Mouse (Mus musculus) skeletal muscle tissue, postnatal 0 days (tissue): ENCODE measurements around the gene Ms4a4d. TPM values are rescaled to one million over a fixed set of nuclear protein-coding genes. Genes with fewer than 3 reads are reported as not detected.

Source experiments
- polyA plus RNA-seq: library from polyadenylated mRNA; unstranded; fragments of >200 nt; fragmentation: Nextera tagmentation; extraction: Ambion mirVana; gene quantifications from 2 replicates; pipeline ENCODE4 v1.2.1, GENCODE M21; 2015

The Ms4a4d gene
- polyA plus RNA-seq = 3.8 and 4.0 TPM in 2 replicates

DNA sequence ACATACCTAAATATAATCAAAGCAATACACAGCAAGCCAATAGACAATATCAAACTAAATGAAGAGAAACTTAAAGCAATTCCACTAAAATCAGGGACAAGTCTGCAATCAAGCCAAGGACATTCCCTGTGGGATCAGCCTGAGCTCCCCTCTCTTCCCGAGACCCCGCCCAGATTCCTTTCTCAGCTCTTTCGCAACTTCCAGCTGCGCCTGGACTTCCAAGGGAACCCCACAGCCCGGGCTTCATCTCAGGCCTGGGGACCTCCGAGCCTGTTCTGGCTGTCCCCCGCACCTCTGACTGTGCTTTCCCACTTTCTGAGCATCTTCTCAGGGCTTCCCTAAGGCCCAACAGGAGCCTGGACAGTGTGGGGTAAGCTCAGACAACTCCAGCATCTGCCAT is at the start of gene Ms4a4d:
TSS of gene Ms4a4d (plus strand) at position 209 of the 400 bp plus-strand sequence.

DNA sequence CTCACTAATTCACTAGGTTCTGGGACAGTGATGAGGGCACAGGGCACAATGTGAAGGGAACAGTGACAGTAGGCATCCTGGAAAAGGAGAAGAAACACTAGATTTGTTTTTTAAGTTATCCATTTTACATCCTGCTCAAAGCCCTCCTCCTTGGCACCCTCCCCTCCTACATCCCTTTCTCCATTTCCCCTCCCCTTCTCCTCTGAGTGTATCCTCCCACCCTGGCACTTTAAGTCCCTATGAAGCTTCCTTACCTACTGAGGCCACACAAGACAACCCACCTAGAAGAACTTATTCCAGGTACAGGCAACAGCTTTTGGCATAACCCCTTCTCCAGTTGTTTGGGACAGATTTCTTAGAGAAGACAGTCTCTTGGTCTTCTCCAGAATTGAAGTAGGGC is 20.4 kb upstream of the Ms4a4d start, which contains the start of gene Ms4a6b:
TSS of gene Ms4a6b (plus strand) at position 267 of the 400 bp plus-strand sequence.

DNA sequence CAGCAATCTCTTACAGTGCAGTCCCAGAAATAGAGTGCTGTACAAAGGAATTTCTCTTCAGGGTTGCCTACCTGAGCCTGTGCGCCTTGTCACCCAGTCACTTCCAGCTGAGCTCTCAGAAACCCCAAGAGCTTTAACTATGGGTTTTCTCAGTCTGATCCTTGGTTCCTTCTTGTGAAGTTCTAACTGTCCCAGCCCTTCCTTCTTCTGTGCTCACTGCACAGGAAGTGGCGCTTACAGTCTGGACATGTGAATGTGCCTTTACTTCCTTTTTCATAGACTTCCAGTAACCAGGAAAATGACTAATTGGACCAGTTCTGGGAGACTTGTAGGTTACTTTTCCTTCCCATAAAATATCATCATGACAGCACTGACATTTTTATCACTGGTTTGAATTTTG is 68.0 kb downstream of the Ms4a4d start, which contains the start of gene Ms4a6d:
TSS of gene Ms4a6d (minus strand) at position 247 of the 400 bp plus-strand sequence.

Other genes with a start within 250 kb of the Ms4a4d start
- gene Ms4a14, start 222.3 kb upstream of the Ms4a4d start, polyA plus RNA-seq = 0.17 TPM in 2 replicates
- 10.7 and 15.8 TPM in 2 replicates for gene Ms4a7, start 200.7 kb upstream of the Ms4a4d start, polyA plus RNA-seq
- gene Ms4a4a, start 161.3 kb upstream of the Ms4a4d start, polyA plus RNA-seq = 11.3 and 13.8 TPM in 2 replicates
- 0.76 and 1.0 TPM in 2 replicates for gene Ms4a4c, start 132.0 kb upstream of the Ms4a4d start, polyA plus RNA-seq
- gene Ms4a4b, start 93.2 kb upstream of the Ms4a4d start, polyA plus RNA-seq = 0.52 and 0.53 TPM in 2 replicates
- gene Ms4a6c, start 67.4 kb upstream of the Ms4a4d start, polyA plus RNA-seq = 10.5 and 14.3 TPM in 2 replicates
- gene Gm8369, start 50.9 kb upstream of the Ms4a4d start, polyA plus RNA-seq = 0.04 and 0.35 TPM in 2 replicates
- 7.2 and 10.4 TPM in 2 replicates for gene Ms4a6b, start 20.3 kb upstream of the Ms4a4d start, polyA plus RNA-seq
- 10.5 and 12.0 TPM in 2 replicates for gene Ms4a6d, start 68.0 kb downstream of the Ms4a4d start, polyA plus RNA-seq
- gene Ms4a2, start 86.9 kb downstream of the Ms4a4d start, polyA plus RNA-seq = 2.4 and 4.2 TPM in 2 replicates
- 0.21 TPM in 1 of 2 replicates, not detected in the other for gene Ms4a3, start 104.0 kb downstream of the Ms4a4d start, polyA plus RNA-seq
- not detected in 2 replicates for gene Oosp2, start 123.8 kb downstream of the Ms4a4d start, polyA plus RNA-seq
- gene Oosp1, start 154.3 kb downstream of the Ms4a4d start, polyA plus RNA-seq = not detected in 2 replicates
- not detected in 2 replicates for gene Oosp3, start 160.3 kb downstream of the Ms4a4d start, polyA plus RNA-seq
- not detected in 2 replicates for gene Gif, start 210.8 kb downstream of the Ms4a4d start, polyA plus RNA-seq
- gene Mrpl16, start 233.6 kb downstream of the Ms4a4d start, polyA plus RNA-seq = 43.4 and 44.6 TPM in 2 replicates